Mouse (Mus musculus) intestine, postnatal 0 days (tissue): ENCODE data around the gene Sh2b1. TPM values are rescaled to one million over a fixed set of nuclear protein-coding genes. Genes with fewer than 3 reads are reported as not detected.

Source experiments
- ATAC-seq: fragments of 200-750 bp; cut with Nextera tagmentation; 2 replicates; pipeline ENCODE4 v1.8.0; 2017; ENCODE audit warnings: mild to moderate bottlenecking, moderate TSS enrichment, moderate library complexity
- H3K27ac ChIP-seq: fragments of 300-500 bp; sonication (generic); 2 replicates; pipeline ENCODE4 v1.5.1; 2014; ENCODE audit warnings: mild to moderate bottlenecking, low read depth, low read length, moderate library complexity
- H3K27me3 ChIP-seq: fragments of 300-500 bp; sonication (generic); replicated peaks from 2 replicates; pipeline ENCODE4 v1.6.1; 2014; ENCODE audit warnings: low read length, mixed read lengths; ENCODE audit not compliant: control insufficient read depth, insufficient read depth
- H3K36me3 ChIP-seq: fragments of 300-500 bp; sonication (generic); 2 replicates; pipeline ENCODE4 v1.6.1; 2014; ENCODE audit warnings: mild to moderate bottlenecking, moderate library complexity; ENCODE audit not compliant: control insufficient read depth, insufficient read depth
- H3K4me1 ChIP-seq: fragments of 300-500 bp; sonication (generic); replicated peaks from 2 replicates; pipeline ENCODE4 v1.6.1; 2014; ENCODE audit warnings: antibody characterized with exemption, low read length, mixed read lengths; ENCODE audit not compliant: control insufficient read depth, insufficient read depth
- H3K4me2 ChIP-seq: fragments of 300-500 bp; sonication (generic); replicated peaks from 2 replicates; pipeline ENCODE4 v1.6.1; 2014; ENCODE audit warnings: low read depth, mild to moderate bottlenecking, moderate library complexity
- H3K4me3 ChIP-seq: fragments of 300-500 bp; sonication (generic); 2 replicates; pipeline ENCODE4 v1.5.1; 2014; ENCODE audit warnings: low read depth, low read length
- H3K9ac ChIP-seq: fragments of 300-500 bp; sonication (generic); 2 replicates; pipeline ENCODE4 v1.6.1; 2014; ENCODE audit warnings: mild to moderate bottlenecking, low read depth, low read length
- H3K9me3 ChIP-seq: fragments of 300-500 bp; sonication (generic); 2 replicates; pipeline ENCODE4 v1.6.1; 2016; ENCODE audit warnings: mixed run types; ENCODE audit not compliant: control insufficient read depth
- CTCF ChIP-seq: sonication (generic); IDR thresholded peaks from 2 replicates; pipeline ENCODE4 v1.5.1; 2016; ENCODE audit warnings: low read depth, mild to moderate bottlenecking, control low read depth, antibody characterized with exemption, moderate library complexity
- WGBS: fragments of 180-500 bp; shearing (Covaris S2); extraction: QIAGEN DNeasy Blood & Tissue Kit; methylation state at CpG from one replicate; pipeline ENCODE4 v1.1.7; 2014; 5-methylcytosine and 5-hydroxymethylcytosine counted together
- polyA plus RNA-seq: library from polyadenylated mRNA; unstranded; fragments of >200 nt; fragmentation: Nextera tagmentation; extraction: Ambion mirVana; gene quantifications from 2 replicates; pipeline ENCODE4 v1.2.1, GENCODE M21; 2015

The Sh2b1 gene
- polyA plus RNA-seq, 1 experiment from 2014 or later = 23.8 TPM

- Histone ChIP-seq H3K4me2 (no peak overlapping the region), H3K4me3 (no peak overlapping the region), H3K9ac (no peak overlapping the region), H3K27me3 (no peaks in the 10 kb centered on the region), H3K9me3 (no peaks in the 10 kb centered on the region), H3K4me1 (no peaks in the 10 kb centered on the region), H3K27ac (no peak overlapping the region), H3K36me3 (peaks cover 30% of the 10 kb centered on the region)
- ATAC-seq = no peak
- 91% methylated on average over 19 of the region's 19 CpGs for WGBS
- no peak for TF ChIP-seq CTCF
Observed at GRCm38 (mm10) chr7:126448481-126448880, 26.7 kb downstream of the Sh2b1 start.

GRCm38 (mm10) chr7:126446217-126446616, 29.0 kb downstream of the Sh2b1 start:
- WGBS = 94% methylated on average over 21 of the region's 21 CpGs
- H3K27ac ChIP-seq = no peak overlapping the region
- no peak for ATAC-seq
- H3K9ac ChIP-seq = no peak overlapping the region
- H3K4me3 ChIP-seq = no peak overlapping the region
- TF ChIP-seq CTCF = no peak
- H3K4me2 ChIP-seq = no peak overlapping the region
- no peaks in the 10 kb centered on the region for H3K4me1 ChIP-seq
- no peaks in the 10 kb centered on the region for H3K9me3 ChIP-seq
- no peaks in the 10 kb centered on the region for H3K27me3 ChIP-seq
- H3K36me3 ChIP-seq = peaks cover 34% of the 10 kb centered on the region

GRCm38 (mm10) chr7:126445104-126445815, 30.0 kb downstream of the Sh2b1 start:
- Histone ChIP-seq H3K9ac (no peak overlapping the region), H3K4me1 (no peaks in the 10 kb centered on the region), H3K36me3 (peaks cover 36% of the 10 kb centered on the region), H3K4me2 (no peak overlapping the region), H3K27me3 (no peaks in the 10 kb centered on the region), H3K4me3 (no peak overlapping the region), H3K27ac (no peak overlapping the region), H3K9me3 (no peaks in the 10 kb centered on the region)
- WGBS = 94% methylated on average over 15 of the region's 15 CpGs
- ATAC-seq = no peak
- no peak for TF ChIP-seq CTCF

- no peak overlapping the region for H3K27ac ChIP-seq
- TF ChIP-seq CTCF = no peak
- H3K36me3 ChIP-seq = peaks cover 39% of the 10 kb centered on the region
- H3K4me1 ChIP-seq = no peaks in the 10 kb centered on the region
- 95% methylated on average over 9 of the region's 9 CpGs for WGBS
- no peak overlapping the region for H3K4me2 ChIP-seq
- no peak overlapping the region for H3K9ac ChIP-seq
- no peak overlapping the region for H3K4me3 ChIP-seq
- H3K27me3 ChIP-seq = no peaks in the 10 kb centered on the region
- H3K9me3 ChIP-seq = no peaks in the 10 kb centered on the region
- ATAC-seq = no peak
Observed at GRCm38 (mm10) chr7:126444536-126444935, 30.7 kb downstream of the Sh2b1 start.

- 94% methylated on average over 10 of the region's 10 CpGs for WGBS
- no peaks in the 10 kb centered on the region for H3K9me3 ChIP-seq
- ATAC-seq = no peak
Observed at GRCm38 (mm10) chr7:126443997-126444396, 31.2 kb downstream of the Sh2b1 start.

GRCm38 (mm10) chr7:126440134-126440533, 35.1 kb downstream of the Sh2b1 start:
- H3K4me3 ChIP-seq = no peak overlapping the region
- ATAC-seq = no peak

More at GRCm38 (mm10) chr7:126443997-126444396, 31.2 kb downstream of the Sh2b1 start:
- Histone ChIP-seq H3K4me3 (no peak overlapping the region), H3K4me1 (no peaks in the 10 kb centered on the region), H3K9ac (no peak overlapping the region), H3K27ac (no peak overlapping the region), H3K27me3 (no peaks in the 10 kb centered on the region), H3K36me3 (peaks cover 39% of the 10 kb centered on the region), H3K4me2 (no peak overlapping the region)
- no peak for TF ChIP-seq CTCF

More at GRCm38 (mm10) chr7:126440134-126440533, 35.1 kb downstream of the Sh2b1 start:
- H3K9ac ChIP-seq = no peak overlapping the region
- H3K36me3 ChIP-seq = peaks cover 30% of the 10 kb centered on the region
- WGBS = 81% methylated on average over 9 of the region's 9 CpGs
- no peak overlapping the region for H3K27ac ChIP-seq
- no peak for TF ChIP-seq CTCF
- no peak overlapping the region for H3K4me2 ChIP-seq
- H3K4me1 ChIP-seq = no peaks in the 10 kb centered on the region
- no peaks in the 10 kb centered on the region for H3K27me3 ChIP-seq
- H3K9me3 ChIP-seq = no peaks in the 10 kb centered on the region
